Mouse (Mus musculus) stomach, embryonic 16.5 days (tissue): ENCODE results near the gene Itgb3bp. TPM values are rescaled to one million over a fixed set of nuclear protein-coding genes. Genes with fewer than 3 reads are reported as not detected.
A peak's percentile ranks its signal among the peaks of the same experiment; 100 is the strongest.

Experiments
- ATAC-seq: fragments of 200-750 bp; cut with Nextera tagmentation; 2 replicates; pipeline ENCODE4 v1.8.0; 2017; ENCODE audit warnings: moderate number of reproducible peaks, moderate TSS enrichment; ENCODE audit not compliant: insufficient read depth, low FRiP score
- H3K27ac ChIP-seq: fragments of 300-500 bp; sonication (generic); 2 replicates; pipeline ENCODE4 v1.5.1; 2014; ENCODE audit warnings: low read length
- H3K27me3 ChIP-seq: fragments of 300-500 bp; sonication (generic); 2 replicates; pipeline ENCODE4 v1.6.1; 2014; ENCODE audit warnings: low read length, control low read depth, mixed read lengths; ENCODE audit not compliant: control insufficient read depth, insufficient read depth
- H3K36me3 ChIP-seq: fragments of 300-500 bp; sonication (generic); 2 replicates; pipeline ENCODE4 v1.6.1; 2014; ENCODE audit warnings: low read length; ENCODE audit not compliant: control insufficient read depth, insufficient read depth
- H3K4me1 ChIP-seq: fragments of 300-500 bp; sonication (generic); 2 replicates; pipeline ENCODE4 v1.6.1; 2014; ENCODE audit warnings: low read length, control low read depth, mixed read lengths; ENCODE audit not compliant: control insufficient read depth, insufficient read depth
- H3K4me2 ChIP-seq: fragments of 300-500 bp; sonication (generic); 2 replicates; pipeline ENCODE4 v1.6.1; 2014; ENCODE audit warnings: low read depth, low read length, mixed read lengths
- H3K4me3 ChIP-seq: fragments of 300-500 bp; sonication (generic); replicated peaks from 2 replicates; pipeline ENCODE4 v1.5.1; 2014; ENCODE audit warnings: mild to moderate bottlenecking, low read length
- H3K9ac ChIP-seq: fragments of 300-500 bp; sonication (generic); 2 replicates; pipeline ENCODE4 v1.6.1; 2014; ENCODE audit warnings: low read length
- H3K9me3 ChIP-seq: fragments of 300-500 bp; sonication (generic); replicated peaks from 2 replicates; pipeline ENCODE4 v1.6.1; 2016; ENCODE audit warnings: low read length, control low read depth; ENCODE audit not compliant: control insufficient read depth
- WGBS: fragments of 180-500 bp; shearing (Covaris S2); extraction: QIAGEN DNeasy Blood & Tissue Kit; methylation state at CpG from one replicate; pipeline ENCODE4 v1.1.7; 2014; 5-methylcytosine and 5-hydroxymethylcytosine counted together
- polyA plus RNA-seq: library from polyadenylated mRNA; unstranded; fragments of >200 nt; fragmentation: Nextera tagmentation; extraction: Ambion mirVana; gene quantifications from 2 replicates; pipeline ENCODE4 v1.2.1, GENCODE M21; 2015

Gene Itgb3bp
- polyA plus RNA-seq, 1 experiment from 2014 or later: 33.6 TPM

- Histone ChIP-seq H3K4me3 (no peak overlapping the region), H3K27ac (no peak overlapping the region), H3K27me3 (no peaks in the 10 kb centered on the region), H3K4me1 (no peaks in the 10 kb centered on the region), H3K9ac (no peak overlapping the region), H3K9me3 (no peaks in the 10 kb centered on the region), H3K36me3 (peaks cover 8% of the 10 kb centered on the region; the same call in 1 of the 2 replicates), H3K4me2 (no peak overlapping the region)
- WGBS: 78% methylated on average over 4 of the region's 4 CpGs
- ATAC-seq: no peak
Measured at GRCm38 (mm10) chr4:99724331-99724730, 205.3 kb downstream of the Itgb3bp start.

DNA sequence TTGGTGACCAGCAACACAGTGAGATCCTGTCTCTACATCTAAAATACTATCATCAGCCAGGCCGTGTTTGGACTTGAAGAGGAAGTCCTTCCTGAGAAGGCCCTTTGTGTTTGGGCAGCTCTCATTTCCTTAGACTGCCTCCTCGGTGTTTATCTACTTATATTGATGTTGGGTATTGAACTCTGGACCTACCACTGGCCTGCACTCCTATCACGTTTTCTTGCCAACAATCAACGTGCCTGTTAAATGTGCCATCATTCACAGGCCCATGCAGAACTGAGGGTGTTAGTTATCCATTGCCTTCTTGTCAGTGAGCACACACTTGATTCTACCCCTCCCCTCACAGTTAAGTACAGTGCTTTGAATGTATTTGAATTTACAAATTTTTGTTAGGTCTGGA lies 211.7 kb downstream of the Itgb3bp start:
- Histone ChIP-seq H3K4me3 (no peak overlapping the region), H3K4me1 (peaks cover 7% of the 10 kb centered on the region; the same call in 1 of the 2 replicates), H3K9ac (no peak overlapping the region), H3K27me3 (no peaks in the 10 kb centered on the region), H3K9me3 (no peaks in the 10 kb centered on the region), H3K36me3 (no peaks in the 10 kb centered on the region), H3K4me2 (no peak overlapping the region), H3K27ac (no peak overlapping the region)
- WGBS: 46% methylated on average over 4 of the region's 4 CpGs
- ATAC-seq: no peak

DNA sequence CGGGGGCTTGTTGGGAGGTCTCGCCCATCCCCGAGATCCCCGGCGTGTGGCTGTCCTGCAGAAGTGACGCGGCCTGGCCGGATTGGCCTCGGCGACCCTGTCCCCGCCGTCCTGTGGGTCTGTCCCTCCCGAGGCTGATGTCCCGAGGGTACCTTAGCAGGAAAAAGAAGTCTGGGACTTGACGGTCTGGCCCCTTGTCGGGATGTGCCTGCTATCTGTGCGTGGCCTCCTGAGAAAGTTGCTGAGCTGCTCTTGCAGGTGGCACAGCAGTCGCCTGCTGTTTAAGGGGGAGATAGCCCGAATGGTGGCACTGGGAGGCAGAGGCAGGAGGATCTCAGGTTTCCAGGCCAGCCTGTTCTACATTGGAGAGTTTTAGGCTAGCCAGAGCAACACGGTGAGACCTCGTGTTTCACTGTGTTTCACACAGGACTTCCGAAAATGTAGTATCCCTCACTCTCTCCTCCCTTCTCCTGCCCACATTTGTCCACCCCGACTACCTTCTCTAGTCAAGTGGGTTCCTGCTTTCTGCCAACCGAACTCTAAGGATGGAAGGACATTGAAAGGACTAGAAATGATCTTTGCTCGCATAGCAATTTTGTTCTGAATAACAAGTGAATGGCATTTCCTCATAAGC lies 213.7 kb downstream of the Itgb3bp start:
- Histone ChIP-seq H3K4me3 (peak overlapping the region; percentile 68), H3K9me3 (no peaks in the 10 kb centered on the region), H3K36me3 (no peaks in the 10 kb centered on the region), H3K4me2 (peak overlapping the region; percentile 64), H3K9ac (peak overlapping the region; percentile 94), H3K27ac (peak overlapping the region; percentile 47; the same call in 1 of the 2 replicates), H3K4me1 (peaks cover 7% of the 10 kb centered on the region; the same call in 1 of the 2 replicates), H3K27me3 (no peaks in the 10 kb centered on the region)
- 25% methylated on average over 25 of the region's 25 CpGs for WGBS
- peak; percentile 25; the same call in 1 of the 2 replicates for ATAC-seq

Other genes with a start within 250 kb of the Itgb3bp start
- gene Alg6, start 214.1 kb downstream of the Itgb3bp start, polyA plus RNA-seq: 18.1 and 21.5 TPM in 2 replicates
- 16.9 and 19.6 TPM in 2 replicates for gene Efcab7, start 100.6 kb downstream of the Itgb3bp start, polyA plus RNA-seq
- 129 and 137 TPM in 2 replicates for gene Pgm1, start 399 bp downstream of the Itgb3bp start, polyA plus RNA-seq
- 5.5 and 6.4 TPM in 2 replicates for gene Ror1, start 166.0 kb upstream of the Itgb3bp start, polyA plus RNA-seq